Comparison of ENCODE assay signal across 22 mouse cellular contexts in the genomic region with DNA sequence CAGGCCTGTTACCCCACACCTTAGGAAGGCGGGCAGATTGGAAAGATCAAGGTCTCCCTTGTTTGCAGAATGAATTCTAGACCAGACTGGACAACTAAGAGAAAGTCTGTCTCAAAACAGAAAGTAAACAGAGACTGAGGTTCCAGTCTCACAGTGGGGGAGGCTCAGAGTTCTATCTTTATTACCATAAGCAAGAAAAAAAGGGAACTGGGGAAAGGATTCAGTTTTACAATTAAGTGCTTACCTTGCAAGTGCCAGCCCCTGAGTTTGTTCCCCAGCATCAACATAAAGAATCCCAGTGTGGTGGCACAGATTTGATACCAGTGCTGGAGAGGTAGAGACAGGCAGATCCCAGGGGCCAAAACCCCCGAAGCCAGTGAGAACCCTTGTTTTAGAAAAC. TPM values are rescaled to one million over a fixed set of nuclear protein-coding genes. Genes with fewer than 3 reads are reported as not detected.
A peak's percentile ranks its signal among the peaks of the same experiment; 100 is the strongest.
DNase-seq lines count a peak whose midpoint lies in the region; ATAC-seq lines count a peak whose summit lies in the region.
"Had no signal": no experiment of that assay in that cellular context is flagged by ENCODE, and none has a peak within 500 bp of the region (broad histone marks: within the 10 kb centered on the region; RNA-seq: fewer than 3 reads in every experiment).

No protein-coding gene starts in this region.

- H3K9me3 ChIP-seq in forebrain, embryonic 11.5 days (ENCODE audit: control insufficient read depth, low read length): no peaks in the 10 kb centered on the region
- H3K9me3 ChIP-seq in forebrain, embryonic 12.5 days: no peaks in the 10 kb centered on the region
- H3K9me3 ChIP-seq in hindbrain, embryonic 10.5 days: no peaks in the 10 kb centered on the region
- no peaks in the 10 kb centered on the region for H3K9me3 ChIP-seq in midbrain, embryonic 13.5 days
- H3K9me3 ChIP-seq: forebrain, embryonic 15.5 days; hindbrain, embryonic 13.5 days; limb, embryonic 13.5 days; liver, embryonic 15.5 days; neural tube, embryonic 15.5 days had no signal

- H3K9ac ChIP-seq in forebrain, embryonic 11.5 days (ENCODE audit: low read length): no peak overlapping the region
- H3K9ac ChIP-seq in forebrain, embryonic 12.5 days: no peak overlapping the region
- no peak overlapping the region for H3K9ac ChIP-seq in midbrain, embryonic 13.5 days (replicated peaks)
- H3K9ac ChIP-seq: forebrain, embryonic 15.5 days; hindbrain, embryonic 13.5 days; limb, embryonic 13.5 days; liver, embryonic 15.5 days; neural tube, embryonic 15.5 days had no signal

- H3K36me3 ChIP-seq in forebrain, embryonic 11.5 days (ENCODE audit: control insufficient read depth, insufficient read depth, low read length): no peaks in the 10 kb centered on the region
- no peaks in the 10 kb centered on the region for H3K36me3 ChIP-seq in forebrain, embryonic 12.5 days (replicated peaks)
- no peaks in the 10 kb centered on the region for H3K36me3 ChIP-seq in hindbrain, embryonic 10.5 days
- no peaks in the 10 kb centered on the region for H3K36me3 ChIP-seq in midbrain, embryonic 13.5 days
- H3K36me3 ChIP-seq: forebrain, embryonic 15.5 days; hindbrain, embryonic 13.5 days; limb, embryonic 13.5 days; liver, embryonic 15.5 days; neural tube, embryonic 15.5 days had no signal

- no peaks in the 10 kb centered on the region for H3K4me1 ChIP-seq in forebrain, embryonic 11.5 days (replicated peaks; ENCODE audit: control insufficient read depth, insufficient read depth, low read length)
- no peaks in the 10 kb centered on the region for H3K4me1 ChIP-seq in forebrain, embryonic 12.5 days
- no peaks in the 10 kb centered on the region for H3K4me1 ChIP-seq in hindbrain, embryonic 10.5 days (replicated peaks)
- no peaks in the 10 kb centered on the region for H3K4me1 ChIP-seq in midbrain, embryonic 13.5 days (replicated peaks)
- H3K4me1 ChIP-seq: forebrain, embryonic 15.5 days; hindbrain, embryonic 13.5 days; limb, embryonic 13.5 days; liver, embryonic 15.5 days; neural tube, embryonic 15.5 days had no signal

- peak; percentile 20 for DNase-seq in forebrain, embryonic 11.5 days (ENCODE audit: low spot score)
- peak; percentile 30 for DNase-seq in lung, postnatal 36 days
- no peak for DNase-seq in lung, postnatal 25 days (ENCODE audit: low spot score)
- no peak for DNase-seq in hindbrain, embryonic 10.5 days (ENCODE audit: low spot score)
- DNase-seq: cerebellum, adult 2 months; cerebellum, postnatal 25 days; gastrocnemius, postnatal 14 days; heart, adult 2 months; kidney, adult 11 months; kidney, postnatal 4 days; lung, postnatal 4 days; thymus, postnatal 25 days had no signal

- WGBS in forebrain, embryonic 11.5 days: 76% methylated on average over 2 of the region's 2 CpGs
- WGBS in forebrain, embryonic 12.5 days: 74% methylated on average over 2 of the region's 2 CpGs
- 72% methylated on average over 2 of the region's 2 CpGs for WGBS in hindbrain, embryonic 10.5 days
- WGBS in midbrain, embryonic 13.5 days: 74% methylated on average over 2 of the region's 2 CpGs

- no peaks in the 10 kb centered on the region for H3K27me3 ChIP-seq in forebrain, embryonic 11.5 days (ENCODE audit: control insufficient read depth, insufficient read depth, low read length)
- 0 out of 2 replicates have a peak, but pooled peaks cover 6% of the 10 kb centered on the region for H3K27me3 ChIP-seq in forebrain, embryonic 12.5 days
- H3K27me3 ChIP-seq in hindbrain, embryonic 10.5 days (ENCODE audit: insufficient read depth, poor library complexity, severe bottlenecking): no peaks in the 10 kb centered on the region
- no peaks in the 10 kb centered on the region for H3K27me3 ChIP-seq in midbrain, embryonic 13.5 days
- H3K27me3 ChIP-seq: forebrain, embryonic 15.5 days; hindbrain, embryonic 13.5 days; limb, embryonic 13.5 days; liver, embryonic 15.5 days; neural tube, embryonic 15.5 days had no signal

- no peak for ATAC-seq in forebrain, embryonic 11.5 days (replicated peaks; ENCODE audit: low FRiP score)
- ATAC-seq in forebrain, embryonic 12.5 days (ENCODE audit: low FRiP score): no peak
- ATAC-seq in granulocyte monocyte progenitor cell, adult 5-6 weeks (replicated peaks; ENCODE audit: poor library complexity, severe bottlenecking): peak; percentile 61; the same call in 1 of the 2 replicates
- ATAC-seq in midbrain, embryonic 13.5 days: no peak
- ATAC-seq: CD4-positive, CD25-positive, alpha-beta regulatory T cell, adult 4 months; forebrain, embryonic 15.5 days had no signal

- no peak overlapping the region for H3K4me3 ChIP-seq in forebrain, embryonic 11.5 days (ENCODE audit: low read depth, low read length)
- no peak overlapping the region for H3K4me3 ChIP-seq in forebrain, embryonic 12.5 days (replicated peaks)
- H3K4me3 ChIP-seq in hindbrain, embryonic 10.5 days: no peak overlapping the region
- no peak overlapping the region for H3K4me3 ChIP-seq in midbrain, embryonic 13.5 days (replicated peaks)
- H3K4me3 ChIP-seq: forebrain, embryonic 15.5 days; heart, adult 2 months; hindbrain, embryonic 13.5 days; limb, embryonic 13.5 days; liver, embryonic 15.5 days; neural tube, embryonic 15.5 days had no signal

- no peak overlapping the region for H3K4me2 ChIP-seq in forebrain, embryonic 11.5 days (ENCODE audit: low read depth, low read length, severe bottlenecking)
- H3K4me2 ChIP-seq in forebrain, embryonic 12.5 days: no peak overlapping the region
- no peak overlapping the region for H3K4me2 ChIP-seq in midbrain, embryonic 13.5 days (replicated peaks)
- H3K4me2 ChIP-seq: forebrain, embryonic 15.5 days; hindbrain, embryonic 13.5 days; limb, embryonic 13.5 days; liver, embryonic 15.5 days; midbrain, embryonic 11.5 days; neural tube, embryonic 15.5 days had no signal

- no peak overlapping the region for H3K27ac ChIP-seq in forebrain, embryonic 11.5 days (ENCODE audit: low read depth, low read length)
- no peak overlapping the region for H3K27ac ChIP-seq in forebrain, embryonic 12.5 days
- H3K27ac ChIP-seq in hindbrain, embryonic 10.5 days: no peak overlapping the region
- no peak overlapping the region for H3K27ac ChIP-seq in midbrain, embryonic 13.5 days
- H3K27ac ChIP-seq: forebrain, embryonic 15.5 days; heart, adult 2 months; hindbrain, embryonic 13.5 days; limb, embryonic 13.5 days; liver, embryonic 15.5 days; neural tube, embryonic 15.5 days had no signal

RNA-seq across cellular contexts. Expression of gene Ciita, which starts 3.9 kb away (rescaled TPM):
- 0.35 and 0.63 TPM in 2 replicates for polyA plus RNA-seq in forebrain, embryonic 11.5 days (2014; fragmentation: Nextera tagmentation; extraction: Ambion mirVana)
- polyA plus RNA-seq in forebrain, embryonic 12.5 days (2016; fragmentation: Nextera tagmentation; extraction: Ambion mirVana): 0.32 and 0.42 TPM in 2 replicates
- total RNA-seq in granulocyte monocyte progenitor cell, adult 5-6 weeks (2014; fragmentation: Nextera tagmentation): 2.3 TPM in 1 of 2 replicates, not detected in the other
- 0.09 and 0.52 TPM in 2 replicates for total RNA-seq in granulocyte monocyte progenitor cell, adult 5-6 weeks (2017)
- polyA plus RNA-seq in hindbrain, embryonic 10.5 days (2016; fragmentation: Nextera tagmentation; extraction: Ambion mirVana): 0.15 and 0.16 TPM in 2 replicates
- polyA plus RNA-seq in midbrain, embryonic 13.5 days (2015; fragmentation: Nextera tagmentation; extraction: Ambion mirVana): 0.40 and 0.67 TPM in 2 replicates

RNA-seq across cellular contexts. Expression of gene Tvp23a, which starts 28.8 kb away (rescaled TPM):
- polyA plus RNA-seq in forebrain, embryonic 11.5 days (2014; fragmentation: Nextera tagmentation; extraction: Ambion mirVana): 22.8 and 23.8 TPM in 2 replicates
- 35.0 and 36.8 TPM in 2 replicates for polyA plus RNA-seq in forebrain, embryonic 12.5 days (2016; fragmentation: Nextera tagmentation; extraction: Ambion mirVana)
- total RNA-seq in granulocyte monocyte progenitor cell, adult 5-6 weeks (2014; fragmentation: Nextera tagmentation): not detected in 2 replicates
- total RNA-seq in granulocyte monocyte progenitor cell, adult 5-6 weeks (2017): not detected in 2 replicates
- 19.6 and 24.9 TPM in 2 replicates for polyA plus RNA-seq in hindbrain, embryonic 10.5 days (2016; fragmentation: Nextera tagmentation; extraction: Ambion mirVana)
- polyA plus RNA-seq in midbrain, embryonic 13.5 days (2015; fragmentation: Nextera tagmentation; extraction: Ambion mirVana): 42.9 and 44.1 TPM in 2 replicates

Comparison
In these comparisons a context has a peak if more than half of its experiments do, and no peak if none do; other contexts are left out.
1. DNase-seq: peak in forebrain, embryonic 11.5 days (single experiment) and lung, postnatal 36 days (single experiment); none in lung, postnatal 25 days (single experiment) and hindbrain, embryonic 10.5 days (single experiment).